Mouse (Mus musculus): ENCODE measurements around the gene Cfap99.

Cfap99 gene

GRCm38 (mm10) chr5:34334081-34334480, 45.7 kb downstream of the Cfap99 start:
- no peak for DNase-seq (ENCODE audit: low spot score)

DNA sequence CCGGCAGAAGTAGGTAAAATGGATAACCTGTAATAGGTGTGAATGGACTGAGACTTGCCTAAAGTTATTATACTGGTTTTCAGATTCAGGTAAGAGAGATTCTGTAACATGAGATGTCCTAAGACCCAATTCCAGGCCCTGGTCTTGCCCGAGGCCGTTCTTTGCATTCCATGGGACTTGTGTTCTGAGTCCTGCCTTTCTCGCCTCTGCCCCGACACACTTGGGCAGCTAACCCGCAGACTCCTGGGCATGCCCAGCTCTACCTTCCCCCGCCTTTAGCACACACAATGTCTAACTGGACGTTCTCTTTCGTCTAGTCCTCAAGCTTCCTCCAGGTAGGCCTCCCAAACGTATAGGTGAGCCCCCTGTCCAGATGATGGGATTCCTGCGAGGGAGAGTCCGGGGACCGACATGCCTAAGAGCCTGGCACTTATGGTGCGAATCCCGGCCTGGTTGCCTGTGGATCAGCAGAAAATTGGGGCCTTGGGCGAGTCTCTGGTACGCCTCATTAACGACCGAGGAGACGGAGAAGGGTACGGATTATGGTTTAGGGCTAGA, 47.2 kb downstream of the Cfap99 start:
- DNase-seq (ENCODE audit: low spot score): peak; percentile 47

DNA sequence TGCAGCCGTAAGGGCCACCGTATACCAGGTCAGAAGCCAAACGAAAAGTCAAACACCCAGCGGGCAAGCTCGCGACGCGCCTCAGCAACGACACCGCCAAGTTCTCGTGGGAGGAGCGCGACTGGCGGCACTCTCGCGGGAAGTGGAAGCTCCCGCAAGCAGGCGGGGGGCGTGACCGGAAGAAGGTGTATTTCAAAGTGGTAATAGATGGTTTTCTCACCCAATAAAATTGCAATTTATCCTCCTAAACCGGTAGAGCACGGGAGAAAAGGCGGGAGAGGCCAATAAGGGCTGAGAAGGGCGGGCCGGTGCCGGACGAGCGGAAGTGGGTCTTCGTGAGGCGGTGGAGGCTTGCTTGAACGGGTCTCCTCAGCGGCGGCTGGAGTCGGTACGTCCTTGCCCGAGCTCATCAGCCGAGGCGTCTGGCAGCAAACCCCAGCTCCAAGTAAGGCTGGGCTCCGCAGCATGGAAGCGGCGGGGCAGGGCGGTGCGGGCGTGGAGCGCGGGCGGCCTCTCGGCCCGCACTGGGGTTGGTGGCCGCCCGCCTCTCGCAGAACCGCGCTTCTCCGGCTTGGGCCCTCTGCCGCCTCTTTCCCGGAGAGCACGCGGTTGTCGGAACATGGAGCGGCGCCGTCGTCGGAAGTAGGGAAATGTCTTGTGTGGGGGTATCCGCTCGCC, 47.8 kb downstream of the Cfap99 start, which contains the start of gene Rnf4:
TSS of gene Rnf4 (plus strand) at position 193 of the 678 bp plus-strand sequence.
- peak; percentile 99 for DNase-seq (ENCODE audit: low spot score)

DNA sequence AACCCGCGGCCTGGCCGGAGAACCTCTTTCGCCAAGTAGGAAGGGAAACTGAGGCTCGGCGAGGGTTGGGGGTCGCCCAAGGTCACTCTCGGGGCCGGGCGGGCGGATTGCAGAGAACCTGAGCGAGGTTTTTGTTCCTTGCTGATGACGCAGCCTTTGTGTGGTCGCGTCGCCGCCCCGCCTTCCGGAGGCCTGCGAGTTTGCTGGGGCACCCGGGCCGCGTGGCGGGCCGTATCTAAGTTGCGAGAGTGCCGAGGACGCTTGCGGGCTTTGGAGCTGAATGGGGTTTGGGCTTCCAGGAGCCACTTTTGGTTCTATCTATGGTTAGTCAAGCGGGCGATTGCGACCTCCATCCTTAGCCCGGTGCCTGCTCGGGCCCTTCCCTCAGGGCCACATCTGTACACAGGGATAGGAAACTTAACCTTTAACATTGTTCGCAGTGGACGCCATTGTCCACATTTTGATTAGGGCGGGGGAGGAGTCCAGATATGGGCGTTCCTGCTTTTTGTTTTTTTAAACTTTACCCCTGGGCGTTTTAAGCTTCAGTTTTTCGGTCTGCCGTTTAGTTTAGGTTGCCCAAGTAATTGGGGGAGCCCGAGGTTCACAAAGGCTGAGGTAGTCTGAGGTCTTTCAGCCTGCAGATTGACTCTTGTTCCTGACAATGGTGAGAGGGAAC, 48.5 kb downstream of the Cfap99 start:
- DNase-seq (ENCODE audit: low spot score): peak; percentile 82

GRCm38 (mm10) chr5:34340246-34340645, 51.8 kb downstream of the Cfap99 start:
- no peak for DNase-seq (ENCODE audit: low spot score)

- no peak for DNase-seq (ENCODE audit: low spot score)
These were observed 63.8 kb downstream of the Cfap99 start for GRCm38 (mm10) chr5:34352084-34352631.

- DNase-seq (ENCODE audit: low spot score): no peak
These were observed 71.9 kb downstream of the Cfap99 start for GRCm38 (mm10) chr5:34360261-34360660.

DNA sequence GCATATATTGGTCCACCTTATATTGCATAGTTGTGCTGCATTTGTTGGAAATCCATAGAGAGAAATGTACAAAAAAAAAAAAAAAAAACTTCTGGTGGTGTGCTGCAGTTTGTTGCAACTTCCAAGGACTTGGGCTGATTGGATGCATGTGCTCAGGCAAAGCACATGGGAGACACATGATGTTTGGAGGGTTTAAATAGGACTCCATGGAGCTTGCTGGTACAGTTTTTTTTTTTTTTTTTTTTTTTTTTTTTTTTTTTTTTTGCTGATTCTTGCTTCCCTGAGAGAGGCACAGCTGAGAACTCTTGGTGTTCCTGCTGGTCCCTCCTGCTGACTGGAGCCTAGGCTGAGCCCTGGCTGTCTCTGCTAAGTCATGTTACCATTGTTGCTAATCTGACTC, 74.7 kb downstream of the Cfap99 start:
- DNase-seq (ENCODE audit: low spot score): no peak

GRCm38 (mm10) chr5:34368551-34369290, 80.3 kb downstream of the Cfap99 start:
- DNase-seq (ENCODE audit: low spot score): no peak

- DNase-seq (ENCODE audit: low spot score): peak; percentile 98
These were observed 81.1 kb downstream of the Cfap99 start, which contains the start of gene Fam193a for GRCm38 (mm10) chr5:34369341-34370021. Gene Fam193a (plus strand): TSS chr5:34369933.

DNA sequence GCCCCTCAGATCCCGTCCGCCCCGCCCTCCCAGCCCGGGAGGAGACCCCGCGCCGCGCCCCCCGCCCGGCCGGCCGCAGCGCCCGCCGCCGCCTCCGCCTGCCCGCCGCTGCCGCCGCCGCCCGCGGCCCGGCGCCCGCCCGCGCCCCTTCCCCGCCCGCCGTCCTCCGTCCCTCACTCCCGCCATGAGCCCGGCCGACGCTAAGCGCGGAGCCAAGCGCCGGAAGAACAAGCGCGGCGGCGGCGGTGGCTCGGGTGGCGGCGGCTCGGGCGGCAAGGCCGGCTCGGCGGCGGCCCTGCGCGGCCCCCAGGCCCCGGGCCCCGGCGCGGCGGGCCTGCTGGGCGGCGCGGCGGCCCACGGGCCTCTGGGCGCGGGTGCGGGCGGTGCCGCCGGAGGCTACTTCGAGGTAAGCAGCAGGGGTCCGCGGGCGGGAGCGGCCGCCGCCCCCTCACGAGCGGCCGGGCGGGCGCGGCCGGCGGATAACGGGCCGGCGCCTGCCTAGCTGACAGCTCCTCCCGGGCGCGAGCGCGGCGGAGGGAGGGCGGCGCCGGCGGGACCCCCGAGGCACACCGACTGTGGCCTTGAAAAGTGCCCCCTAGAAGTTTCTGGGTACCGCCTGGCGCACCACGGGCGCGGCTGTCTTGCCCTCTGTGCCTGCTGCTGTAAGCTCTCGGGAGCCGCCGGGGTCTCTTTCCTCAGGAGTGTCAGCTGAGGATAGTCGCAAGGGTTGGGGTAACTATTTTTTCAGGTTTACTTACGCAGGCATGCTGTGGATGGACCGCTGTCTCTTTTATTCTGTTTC, 81.8 kb downstream of the Cfap99 start:
- no peak for DNase-seq (ENCODE audit: low spot score)

DNA sequence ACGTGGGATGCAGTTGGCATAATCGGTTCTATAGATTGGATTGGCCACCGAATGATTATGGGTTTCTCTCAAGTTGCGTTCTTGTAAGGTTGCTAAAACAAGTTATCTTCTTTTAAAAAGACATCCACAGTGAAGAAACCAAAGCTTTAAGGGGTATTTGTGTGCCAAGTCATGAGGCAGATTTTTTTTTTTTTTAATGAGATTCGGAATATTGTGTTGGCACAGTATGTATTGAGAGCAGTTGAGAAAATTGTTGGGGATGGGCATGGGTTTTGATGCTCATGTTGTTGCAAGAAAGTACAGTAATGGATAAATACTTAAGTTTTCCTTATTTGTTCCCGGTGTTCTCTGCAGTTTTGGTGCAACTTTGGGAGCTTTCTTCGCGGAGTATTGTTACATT, 82.4 kb downstream of the Cfap99 start:
- no peak for DNase-seq (ENCODE audit: low spot score)

GRCm38 (mm10) chr5:34372141-34372540, 83.7 kb downstream of the Cfap99 start:
- DNase-seq (ENCODE audit: low spot score): no peak

DNA sequence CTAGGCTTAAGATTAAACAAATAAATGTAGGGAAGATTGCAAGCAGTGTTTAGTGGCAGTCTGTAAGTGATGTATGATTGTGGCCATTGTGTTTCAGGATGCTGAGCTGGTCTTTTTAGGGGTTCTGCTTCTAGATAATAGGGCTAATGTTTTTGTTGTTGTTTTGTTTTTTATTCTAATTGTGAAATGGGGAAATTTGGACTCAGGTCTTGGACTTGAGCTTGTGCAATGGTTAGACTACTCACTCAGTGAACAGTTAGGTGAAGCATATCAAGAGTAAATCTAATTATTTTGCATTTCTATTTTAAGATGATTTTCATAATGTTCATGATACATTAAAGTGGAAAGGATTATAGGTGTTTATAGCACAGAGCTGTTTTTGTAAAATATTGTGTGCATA, 84.1 kb downstream of the Cfap99 start:
- DNase-seq (ENCODE audit: low spot score): no peak

Measured in embryo, embryonic 10 days (tissue).